Comparison of ENCODE assay signal across 8 mouse cellular contexts in the genomic region with DNA sequence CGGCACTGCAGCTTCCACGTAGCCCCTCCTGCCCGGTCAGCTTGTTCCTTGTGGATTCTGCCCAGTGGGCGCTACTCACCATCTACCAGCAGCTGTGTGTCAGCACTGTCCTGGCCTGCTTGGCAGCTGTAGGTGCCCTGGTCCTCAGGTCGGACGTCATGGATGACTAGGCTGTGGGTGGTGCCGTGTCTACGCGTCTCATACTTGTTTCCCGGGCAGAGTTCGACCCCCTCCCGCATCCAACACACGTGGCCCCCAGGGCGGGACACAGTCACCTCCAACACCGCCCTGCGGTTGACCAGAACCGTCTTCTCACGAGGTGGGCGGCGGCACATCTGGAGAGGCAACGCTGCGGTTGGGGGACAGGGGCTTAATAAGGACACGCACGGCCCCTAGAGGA. TPM values are rescaled to one million over a fixed set of nuclear protein-coding genes. Genes with fewer than 3 reads are reported as not detected.
DNase-seq lines count a peak whose midpoint lies in the region; ATAC-seq lines count a peak whose summit lies in the region.

No protein-coding gene starts in this region.

- H3K9me3 ChIP-seq in megakaryocyte, embryonic 14.5 days, result peaks cover 7% of the 10 kb centered on the region; the same call in 1 of the 2 replicates
- no peaks in the 10 kb centered on the region for H3K9me3 ChIP-seq in hindbrain, embryonic 11.5 days (ENCODE audit: control insufficient read depth, low read length)
- no peaks in the 10 kb centered on the region for H3K9me3 ChIP-seq in limb, embryonic 10.5 days (replicated peaks)
- H3K9me3 ChIP-seq in stomach, embryonic 16.5 days (replicated peaks; ENCODE audit: control insufficient read depth, low read length), result no peaks in the 10 kb centered on the region

- H3K27me3 ChIP-seq in megakaryocyte, embryonic 14.5 days (replicated peaks), result peaks cover 99% of the 10 kb centered on the region
- H3K27me3 ChIP-seq in hindbrain, embryonic 11.5 days (ENCODE audit: control insufficient read depth, insufficient read depth, low read length), result peaks cover 52% of the 10 kb centered on the region
- H3K27me3 ChIP-seq in limb, embryonic 10.5 days (ENCODE audit: low read depth, poor library complexity, severe bottlenecking), result peaks cover 97% of the 10 kb centered on the region
- peaks cover 38% of the 10 kb centered on the region for H3K27me3 ChIP-seq in stomach, embryonic 16.5 days (ENCODE audit: control insufficient read depth, insufficient read depth, low read length)

- no peak for DNase-seq in hindbrain, embryonic 11.5 days (ENCODE audit: low spot score)
- DNase-seq in limb, embryonic 10.5 days (ENCODE audit: low spot score), result no peak
- no peak for DNase-seq in adrenal gland, postnatal 25 days
- DNase-seq in lung, postnatal 10 days, result no peak

- 6% methylated on average over 24 of the region's 24 CpGs for WGBS in hindbrain, embryonic 11.5 days
- WGBS in limb, embryonic 10.5 days, result 7% methylated on average over 24 of the region's 24 CpGs
- 13% methylated on average over 24 of the region's 24 CpGs for WGBS in stomach, embryonic 16.5 days

- H3K4me2 ChIP-seq in hindbrain, embryonic 11.5 days (replicated peaks; ENCODE audit: low read depth, low read length), result peak overlapping the region; percentile 85
- peak overlapping the region; percentile 67; the same call in 1 of the 2 replicates for H3K4me2 ChIP-seq in stomach, embryonic 16.5 days (ENCODE audit: low read depth, low read length)

- H3K4me3 ChIP-seq in megakaryocyte, embryonic 14.5 days (replicated peaks), result peak overlapping the region; percentile 89
- peak overlapping the region; percentile 43; the same call in 1 of the 2 replicates for H3K4me3 ChIP-seq in hindbrain, embryonic 11.5 days (ENCODE audit: low read depth, low read length)
- H3K4me3 ChIP-seq in limb, embryonic 10.5 days, result peak overlapping the region; percentile 65
- no peak overlapping the region for H3K4me3 ChIP-seq in stomach, embryonic 16.5 days (replicated peaks; ENCODE audit: low read length)

- H3K9ac ChIP-seq in hindbrain, embryonic 11.5 days (ENCODE audit: low read depth, low read length), result no peak overlapping the region
- no peak overlapping the region for H3K9ac ChIP-seq in stomach, embryonic 16.5 days (ENCODE audit: low read length)

- ATAC-seq in megakaryocyte, adult 5-6 weeks (ENCODE audit: poor library complexity, severe bottlenecking), result no peak
- peak; percentile 15; the same call in 1 of the 2 replicates for ATAC-seq in hindbrain, embryonic 11.5 days (ENCODE audit: low FRiP score)
- no peak for ATAC-seq in stomach, embryonic 16.5 days (ENCODE audit: insufficient read depth, low FRiP score)
- no peak for ATAC-seq in cerebellum, adult (ENCODE audit: insufficient number of reproducible peaks, low FRiP score, low TSS enrichment)

- no peak overlapping the region for H3K27ac ChIP-seq in hindbrain, embryonic 11.5 days (ENCODE audit: low read depth, low read length)
- H3K27ac ChIP-seq in limb, embryonic 10.5 days, result no peak overlapping the region
- no peak overlapping the region for H3K27ac ChIP-seq in stomach, embryonic 16.5 days (ENCODE audit: low read length)

- H3K4me1 ChIP-seq in megakaryocyte, embryonic 14.5 days, result peaks cover 20% of the 10 kb centered on the region
- H3K4me1 ChIP-seq in hindbrain, embryonic 11.5 days (replicated peaks; ENCODE audit: control insufficient read depth, insufficient read depth, low read length), result peaks cover 2% of the 10 kb centered on the region; the same call in 1 of the 2 replicates
- H3K4me1 ChIP-seq in limb, embryonic 10.5 days, result peaks cover 27% of the 10 kb centered on the region
- H3K4me1 ChIP-seq in stomach, embryonic 16.5 days (ENCODE audit: control insufficient read depth, insufficient read depth, low read length), result peaks cover 6% of the 10 kb centered on the region; the same call in 1 of the 2 replicates

- no peaks in the 10 kb centered on the region for H3K36me3 ChIP-seq in megakaryocyte, embryonic 14.5 days (replicated peaks; ENCODE audit: low read length)
- peaks cover 3% of the 10 kb centered on the region; the same call in 1 of the 2 replicates for H3K36me3 ChIP-seq in hindbrain, embryonic 11.5 days (ENCODE audit: control insufficient read depth, insufficient read depth, low read length)
- H3K36me3 ChIP-seq in limb, embryonic 10.5 days, result peaks cover 24% of the 10 kb centered on the region
- H3K36me3 ChIP-seq in stomach, embryonic 16.5 days (ENCODE audit: control insufficient read depth, insufficient read depth, low read length), result peaks cover 9% of the 10 kb centered on the region; the same call in 1 of the 2 replicates

RNA-seq across cellular contexts. Expression of gene Tmem198, which starts 7.2 kb away (rescaled TPM):
- 1.7 TPM in 1 of 2 replicates, not detected in the other for polyA plus RNA-seq in megakaryocyte, embryonic 14.5 days (2012; ENCODE audit: insufficient read depth, low replicate concordance)
- 0.11 TPM in 1 of 2 replicates, not detected in the other for total RNA-seq in megakaryocyte, adult 5-6 weeks (2015)
- total RNA-seq in megakaryocyte, adult 5-6 weeks (2017), result 0.15 TPM in 1 of 2 replicates, not detected in the other
- polyA plus RNA-seq in hindbrain, embryonic 11.5 days (2014; fragmentation: Nextera tagmentation; extraction: Ambion mirVana), result 11.1 and 11.6 TPM in 2 replicates
- polyA plus RNA-seq in limb, embryonic 10.5 days (2016; fragmentation: Nextera tagmentation; extraction: Ambion mirVana), result 0.35 and 0.69 TPM in 2 replicates
- 1.6 and 2.1 TPM in 2 replicates for polyA plus RNA-seq in stomach, embryonic 16.5 days (2015; fragmentation: Nextera tagmentation; extraction: Ambion mirVana)
- 2.8 and 4.1 TPM in 2 replicates for total RNA-seq in adrenal gland, postnatal 25 days (2021)

RNA-seq across cellular contexts. Expression of gene Chpf, which starts 7.5 kb away (rescaled TPM):
- 9.2 and 30.3 TPM in 2 replicates for polyA plus RNA-seq in megakaryocyte, embryonic 14.5 days (2012; ENCODE audit: insufficient read depth, low replicate concordance)
- 0.50 and 0.69 TPM in 2 replicates for total RNA-seq in megakaryocyte, adult 5-6 weeks (2015)
- 0.37 and 0.41 TPM in 2 replicates for total RNA-seq in megakaryocyte, adult 5-6 weeks (2017)
- polyA plus RNA-seq in hindbrain, embryonic 11.5 days (2014; fragmentation: Nextera tagmentation; extraction: Ambion mirVana), result 17.8 and 20.2 TPM in 2 replicates
- 23.7 and 28.8 TPM in 2 replicates for polyA plus RNA-seq in limb, embryonic 10.5 days (2016; fragmentation: Nextera tagmentation; extraction: Ambion mirVana)
- 28.0 and 28.1 TPM in 2 replicates for polyA plus RNA-seq in stomach, embryonic 16.5 days (2015; fragmentation: Nextera tagmentation; extraction: Ambion mirVana)
- total RNA-seq in adrenal gland, postnatal 25 days (2021), result 46.9 and 50.1 TPM in 2 replicates

RNA-seq across cellular contexts. Expression of gene Obsl1, which starts 19.7 kb away (rescaled TPM):
- polyA plus RNA-seq in megakaryocyte, embryonic 14.5 days (2012; ENCODE audit: insufficient read depth, low replicate concordance), result 8.6 and 12.9 TPM in 2 replicates
- total RNA-seq in megakaryocyte, adult 5-6 weeks (2015), result not detected in 2 replicates
- not detected in 2 replicates for total RNA-seq in megakaryocyte, adult 5-6 weeks (2017)
- polyA plus RNA-seq in hindbrain, embryonic 11.5 days (2014; fragmentation: Nextera tagmentation; extraction: Ambion mirVana), result 34.0 and 34.4 TPM in 2 replicates
- polyA plus RNA-seq in limb, embryonic 10.5 days (2016; fragmentation: Nextera tagmentation; extraction: Ambion mirVana), result 68.0 and 75.5 TPM in 2 replicates
- 34.1 and 44.4 TPM in 2 replicates for polyA plus RNA-seq in stomach, embryonic 16.5 days (2015; fragmentation: Nextera tagmentation; extraction: Ambion mirVana)
- 83.1 and 107 TPM in 2 replicates for total RNA-seq in adrenal gland, postnatal 25 days (2021)

RNA-seq across cellular contexts. Expression of gene Inha, which starts 20.3 kb away (rescaled TPM):
- 2.3 and 2.4 TPM in 2 replicates for polyA plus RNA-seq in megakaryocyte, embryonic 14.5 days (2012; ENCODE audit: insufficient read depth, low replicate concordance)
- not detected in 2 replicates for total RNA-seq in megakaryocyte, adult 5-6 weeks (2015)
- not detected in 2 replicates for total RNA-seq in megakaryocyte, adult 5-6 weeks (2017)
- 1.3 and 2.0 TPM in 2 replicates for polyA plus RNA-seq in hindbrain, embryonic 11.5 days (2014; fragmentation: Nextera tagmentation; extraction: Ambion mirVana)
- polyA plus RNA-seq in limb, embryonic 10.5 days (2016; fragmentation: Nextera tagmentation; extraction: Ambion mirVana), result 2.4 and 4.2 TPM in 2 replicates
- polyA plus RNA-seq in stomach, embryonic 16.5 days (2015; fragmentation: Nextera tagmentation; extraction: Ambion mirVana), result 7.4 and 8.3 TPM in 2 replicates
- total RNA-seq in adrenal gland, postnatal 25 days (2021), result 42.4 and 44.1 TPM in 2 replicates

RNA-seq across cellular contexts. Expression of gene Stk11ip, which starts 34.8 kb away (rescaled TPM):
- polyA plus RNA-seq in megakaryocyte, embryonic 14.5 days (2012; ENCODE audit: insufficient read depth, low replicate concordance), result 35.7 and 52.7 TPM in 2 replicates
- 9.5 and 10.7 TPM in 2 replicates for total RNA-seq in megakaryocyte, adult 5-6 weeks (2015)
- total RNA-seq in megakaryocyte, adult 5-6 weeks (2017), result 17.2 and 20.5 TPM in 2 replicates
- polyA plus RNA-seq in hindbrain, embryonic 11.5 days (2014; fragmentation: Nextera tagmentation; extraction: Ambion mirVana), result 11.8 and 13.4 TPM in 2 replicates
- polyA plus RNA-seq in limb, embryonic 10.5 days (2016; fragmentation: Nextera tagmentation; extraction: Ambion mirVana), result 31.6 and 33.8 TPM in 2 replicates
- 18.6 and 19.8 TPM in 2 replicates for polyA plus RNA-seq in stomach, embryonic 16.5 days (2015; fragmentation: Nextera tagmentation; extraction: Ambion mirVana)
- total RNA-seq in adrenal gland, postnatal 25 days (2021), result 19.2 and 35.4 TPM in 2 replicates
